In genomic region chr11:68965845-68966244, GRCm38 (mm10) we compare ENCODE assay signal across 8 mouse cellular contexts. TPM values are rescaled to one million over a fixed set of nuclear protein-coding genes. Genes with fewer than 3 reads are reported as not detected.
DNase-seq lines count a peak whose midpoint lies in the region; ATAC-seq lines count a peak whose summit lies in the region.

No protein-coding gene starts in this region.

- H3K4me1 ChIP-seq in heart, embryonic 12.5 days (replicated peaks), result peaks cover 29% of the 10 kb centered on the region
- peaks cover 17% of the 10 kb centered on the region for H3K4me1 ChIP-seq in neural tube, embryonic 15.5 days

- H3K4me3 ChIP-seq in heart, embryonic 12.5 days, result no peak overlapping the region
- H3K4me3 ChIP-seq in neural tube, embryonic 15.5 days (replicated peaks), result no peak overlapping the region

- H3K4me2 ChIP-seq in heart, embryonic 12.5 days, result no peak overlapping the region
- H3K4me2 ChIP-seq in neural tube, embryonic 15.5 days, result no peak overlapping the region

- H3K27me3 ChIP-seq in heart, embryonic 12.5 days (replicated peaks), result 0 out of 2 replicates have a peak, but pooled peaks cover 10% of the 10 kb centered on the region
- H3K27me3 ChIP-seq in neural tube, embryonic 15.5 days (replicated peaks), result no peaks in the 10 kb centered on the region; the same call in 1 of the 2 replicates

- H3K36me3 ChIP-seq in heart, embryonic 12.5 days, result no peaks in the 10 kb centered on the region
- no peaks in the 10 kb centered on the region for H3K36me3 ChIP-seq in neural tube, embryonic 15.5 days

- no peak for ATAC-seq in heart, embryonic 12.5 days (ENCODE audit: insufficient number of reproducible peaks, low FRiP score)
- no peak for ATAC-seq in neural tube, embryonic 15.5 days (ENCODE audit: low FRiP score)

- H3K27ac ChIP-seq in heart, embryonic 12.5 days (ENCODE audit: poor library complexity, severe bottlenecking), result no peak overlapping the region
- no peak overlapping the region for H3K27ac ChIP-seq in neural tube, embryonic 15.5 days (replicated peaks)

- no peaks in the 10 kb centered on the region for H3K9me3 ChIP-seq in heart, embryonic 12.5 days (replicated peaks)
- no peaks in the 10 kb centered on the region for H3K9me3 ChIP-seq in neural tube, embryonic 15.5 days (replicated peaks)

- H3K9ac ChIP-seq in heart, embryonic 12.5 days, result no peak overlapping the region
- no peak overlapping the region for H3K9ac ChIP-seq in neural tube, embryonic 15.5 days (replicated peaks)

- WGBS in heart, embryonic 12.5 days, result 34% methylated on average over 3 of the region's 3 CpGs
- 36% methylated on average over 3 of the region's 3 CpGs for WGBS in neural tube, embryonic 15.5 days

- peak; percentile 60 to 82 for DNase-seq in heart, adult 18-20 months
- DNase-seq in right cerebral cortex, postnatal 14 days, result peak; percentile 68
- DNase-seq in right cerebral cortex, postnatal 25 days, result no peak
- DNase-seq in cerebellum, adult 9-10 months, result peak; percentile 82
- peak; percentile 57 to 87 for DNase-seq in kidney, postnatal 25 days
- DNase-seq in retina, embryonic 14.5 days (ENCODE audit: low spot score), result peak; percentile 85

RNA-seq across cellular contexts. Expression of gene Slc25a35, which starts 2.1 kb away (rescaled TPM):
- total RNA-seq in heart, adult 18-20 months (2021), result 1 to 10 TPM; 4.8 to 9.3 TPM
- polyA plus RNA-seq in heart, embryonic 12.5 days (2016; fragmentation: Nextera tagmentation; extraction: Ambion mirVana), result 1.4 and 2.2 TPM in 2 replicates
- polyA plus RNA-seq in neural tube, embryonic 15.5 days (2015; fragmentation: Nextera tagmentation; extraction: Ambion mirVana), result 1.9 and 2.1 TPM in 2 replicates

RNA-seq across cellular contexts. Expression of gene Arhgef15, which starts 8.6 kb away (rescaled TPM):
- 10 to 100 TPM; 20.6 to 23.5 TPM for total RNA-seq in heart, adult 18-20 months (2021)
- polyA plus RNA-seq in heart, embryonic 12.5 days (2016; fragmentation: Nextera tagmentation; extraction: Ambion mirVana), result 13.3 TPM in 2 replicates
- polyA plus RNA-seq in neural tube, embryonic 15.5 days (2015; fragmentation: Nextera tagmentation; extraction: Ambion mirVana), result 23.2 and 27.3 TPM in 2 replicates

RNA-seq across cellular contexts. Expression of gene Rangrf, which starts 9.1 kb away (rescaled TPM):
- total RNA-seq in heart, adult 18-20 months (2021), result 100 to 1,000 TPM in 1 of 2 experiments, 10 to 100 TPM in 1; 87.5 to 102 TPM
- 64.3 and 67.5 TPM in 2 replicates for polyA plus RNA-seq in heart, embryonic 12.5 days (2016; fragmentation: Nextera tagmentation; extraction: Ambion mirVana)
- 33.7 and 33.9 TPM in 2 replicates for polyA plus RNA-seq in neural tube, embryonic 15.5 days (2015; fragmentation: Nextera tagmentation; extraction: Ambion mirVana)

RNA-seq across cellular contexts. Expression of gene Odf4, which starts 39.0 kb away (rescaled TPM):
- total RNA-seq in heart, adult 18-20 months (2021), result not detected
- polyA plus RNA-seq in heart, embryonic 12.5 days (2016; fragmentation: Nextera tagmentation; extraction: Ambion mirVana), result not detected in 2 replicates
- 0.64 and 1.3 TPM in 2 replicates for polyA plus RNA-seq in neural tube, embryonic 15.5 days (2015; fragmentation: Nextera tagmentation; extraction: Ambion mirVana)

RNA-seq across cellular contexts. Expression of gene Pfas, which starts 42.4 kb away (rescaled TPM):
- 1 to 10 TPM; 5.4 to 6.2 TPM for total RNA-seq in heart, adult 18-20 months (2021)
- polyA plus RNA-seq in heart, embryonic 12.5 days (2016; fragmentation: Nextera tagmentation; extraction: Ambion mirVana), result 20.7 and 21.5 TPM in 2 replicates
- polyA plus RNA-seq in neural tube, embryonic 15.5 days (2015; fragmentation: Nextera tagmentation; extraction: Ambion mirVana), result 15.5 and 20.2 TPM in 2 replicates
